Comparison of ENCODE assay signal across 8 mouse cellular contexts in the genomic region with DNA sequence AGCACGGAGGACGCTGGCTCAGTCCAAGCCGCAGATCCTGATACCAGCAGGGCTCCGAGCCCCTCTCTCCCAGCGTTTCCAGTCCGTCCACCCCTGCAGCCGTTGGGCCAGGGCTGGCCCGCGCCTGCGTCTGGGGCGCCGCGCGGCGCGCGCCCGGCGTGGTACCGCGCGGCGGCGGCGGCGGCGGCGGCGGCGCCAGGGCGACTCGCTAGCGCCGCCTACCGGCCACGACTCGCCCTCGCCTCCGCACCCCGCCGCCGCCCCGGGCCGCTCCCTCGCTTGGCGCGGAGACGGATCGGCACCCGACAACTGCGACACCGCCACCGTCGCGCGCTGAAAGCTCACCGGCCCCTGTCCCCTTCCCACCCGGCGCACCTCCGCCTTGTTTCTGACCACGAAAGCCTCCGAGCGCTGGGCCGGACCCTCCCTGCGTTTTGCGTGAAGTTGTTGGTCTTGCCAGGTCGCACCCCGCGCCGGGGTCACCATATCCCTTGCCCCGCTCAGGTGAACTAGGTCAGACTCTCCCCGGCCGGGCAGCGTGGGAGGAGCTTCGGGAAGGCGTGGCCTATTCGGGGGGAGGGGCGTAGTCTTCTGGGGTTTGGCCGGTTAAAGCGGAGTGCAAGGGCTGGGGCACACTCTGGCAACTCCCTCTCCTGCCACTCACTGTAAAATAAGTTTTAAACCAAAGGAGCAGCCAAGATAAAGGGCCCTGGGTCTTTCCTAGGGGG. TPM values are rescaled to one million over a fixed set of nuclear protein-coding genes. Genes with fewer than 3 reads are reported as not detected.
DNase-seq lines count a peak whose midpoint lies in the region; ATAC-seq lines count a peak whose summit lies in the region.

A gene (minus strand): TSS at position 560 of the 728 bp plus-strand sequence.

- H3K27ac ChIP-seq in hindbrain, embryonic 13.5 days, result peak within 1 kb of the TSS; percentile 77

- H3K36me3 ChIP-seq in hindbrain, embryonic 13.5 days, result peaks cover 46% of the 10 kb centered on the region

- peaks cover 21% of the 10 kb centered on the region for H3K4me1 ChIP-seq in hindbrain, embryonic 13.5 days (replicated peaks)

- H3K27me3 ChIP-seq in hindbrain, embryonic 13.5 days, result peaks cover 16% of the 10 kb centered on the region

- DNase-seq in R1 (ENCODE audit: low read depth, low spot score), result peak; percentile 96
- peak; percentile 93 for DNase-seq in cerebellum, postnatal 25 days
- DNase-seq in frontal cortex, postnatal 25 days (ENCODE audit: low spot score in 2 of 2), result peak; percentile 54 to 70
- DNase-seq in layer of hippocampus, postnatal 14 days (ENCODE audit: low spot score in 2 of 2), result peak; percentile 77 to 84
- DNase-seq in lung, postnatal 10 days, result peak; percentile 96
- DNase-seq in ovary, postnatal 14 days (ENCODE audit: low spot score), result peak; percentile 92
- peak; percentile 97 for DNase-seq in thymus, postnatal 14 days

- H3K4me3 ChIP-seq in hindbrain, embryonic 13.5 days, result peak within 1 kb of the TSS; percentile 62

- no peaks in the 10 kb centered on the region for H3K9me3 ChIP-seq in hindbrain, embryonic 13.5 days

- 1% methylated on average over 76 of the region's 80 CpGs for WGBS in hindbrain, embryonic 13.5 days

- peak within 1 kb of the TSS; percentile 80 for H3K9ac ChIP-seq in hindbrain, embryonic 13.5 days

- H3K4me2 ChIP-seq in hindbrain, embryonic 13.5 days, result peak within 1 kb of the TSS; percentile 88

- peak; percentile 84 for ATAC-seq in hindbrain, embryonic 13.5 days (ENCODE audit: low FRiP score)

RNA-seq across cellular contexts. Expression of the gene that starts here (rescaled TPM):
- polyA plus RNA-seq in hindbrain, embryonic 13.5 days (2015; fragmentation: Nextera tagmentation; extraction: Ambion mirVana), result 11.3 and 11.5 TPM in 2 replicates
- 10 to 100 TPM; 22.5 to 23.5 TPM for total RNA-seq in layer of hippocampus, postnatal 14 days (2021)

Comparison
In these comparisons a context has a peak if more than half of its experiments do, and no peak if none do; other contexts are left out.
1. Peak in every context shown above with its lines: DNase-seq, ATAC-seq, H3K4me3 ChIP-seq and H3K27ac ChIP-seq.